Mouse (Mus musculus) G1E (cell line): ENCODE results near the gene Sh3pxd2a. TPM values are rescaled to one million over a fixed set of nuclear protein-coding genes. Genes with fewer than 3 reads are reported as not detected.

ENCODE experiments used
- ATAC-seq: 2 replicates; pipeline ENCODE4 v1.8.0; 2016; ENCODE audit warnings: mild to moderate bottlenecking; ENCODE audit not compliant: insufficient number of reproducible peaks, poor library complexity, low FRiP score, severe bottlenecking; ENCODE audit errors: extremely low read depth
- DNase-seq: peaks from one replicate; pipeline ENCODE4 v3.0.0; 2012; ENCODE audit warnings: low spot score
- H3K27me3 ChIP-seq: 2 replicates; pipeline ENCODE4 v1.6.1; 2012; ENCODE audit warnings: mild to moderate bottlenecking, low read length, inconsistent platforms; ENCODE audit not compliant: insufficient read depth
- H3K36me3 ChIP-seq: replicated peaks from 2 replicates; pipeline ENCODE3; 2012; ENCODE audit warnings: mild to moderate bottlenecking, inconsistent platforms
- H3K4me1 ChIP-seq: 2 replicates; pipeline ENCODE4 v1.6.1; 2012; ENCODE audit warnings: low read depth, low read length, inconsistent platforms, mixed read lengths; ENCODE audit not compliant: insufficient read depth
- H3K4me3 ChIP-seq: 2 replicates; pipeline ENCODE4 v1.5.1; 2012; ENCODE audit warnings: low read depth, mild to moderate bottlenecking, inconsistent platforms, low read length, moderate library complexity, mixed read lengths
- H3K9me3 ChIP-seq: replicated peaks from 2 replicates; pipeline ENCODE4 v1.6.1; 2012; ENCODE audit warnings: inconsistent platforms
- CTCF ChIP-seq: IDR thresholded peaks from 2 replicates; pipeline ENCODE4 v1.5.1; 2012; ENCODE audit warnings: low read depth, low read length, inconsistent platforms, mixed read lengths
- GATA1 ChIP-seq: IDR thresholded peaks from 2 replicates; pipeline ENCODE4 v1.6.1; 2012; ENCODE audit warnings: borderline replicate concordance, low read length, inconsistent platforms, mixed read lengths
- GATA2 ChIP-seq: IDR thresholded peaks from 2 replicates; pipeline ENCODE4 v1.6.1; 2012; ENCODE audit warnings: low read depth, low read length, inconsistent platforms, borderline replicate concordance
- POLR2AphosphoS5 ChIP-seq: IDR thresholded peaks from 2 replicates; pipeline ENCODE4 v1.6.1; 2012; ENCODE audit warnings: low read depth, low read length, inconsistent platforms; ENCODE audit not compliant: insufficient replicate concordance
- TAL1 ChIP-seq: conservative IDR thresholded peaks from 2 replicates; pipeline ENCODE4 v1.6.1; 2012; ENCODE audit warnings: low read depth, low read length, inconsistent platforms, mixed read lengths
- polyA plus RNA-seq: library from polyadenylated mRNA; stranded (reverse); fragments of >175 nt; gene quantifications from 2 replicates; pipeline ENCODE4 v1.2.3, GENCODE M21; 2012
- total RNA-seq, 2 experiments: library from RNA; stranded (forward) in 1 of 2; stranded (reverse) in 1 of 2; fragments of 200-1000 nt in 1 of 2; fragments of >200 nt in 1 of 2; fragmentation: Nextera tagmentation in 1 of 2; gene quantifications; 2 replicates each; pipeline ENCODE4 v1.2.3; 2014 to 2017

The Sh3pxd2a gene
- total and polyA plus RNA-seq, 3 experiments = 0.16 TPM; not detected in 2

DNA sequence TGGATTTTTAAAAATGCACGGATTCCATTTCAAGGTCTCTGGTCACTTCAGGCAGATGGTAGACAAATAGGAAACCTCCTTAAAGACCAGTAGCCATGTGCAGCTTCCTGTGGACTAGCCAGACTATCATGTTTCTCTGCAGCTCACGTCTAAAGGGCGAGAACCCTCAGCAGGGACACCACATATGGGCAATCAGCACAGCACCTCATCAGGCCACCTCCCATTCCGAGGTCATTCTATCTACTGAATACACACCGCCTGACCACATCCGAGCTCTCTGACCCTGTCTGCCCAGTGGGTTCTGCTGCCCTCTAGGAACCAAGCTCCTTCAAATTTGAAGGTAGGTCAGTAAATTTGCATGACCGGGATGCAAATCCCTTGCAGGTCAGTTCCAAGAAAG lies 35.4 kb downstream of the Sh3pxd2a start:
- ATAC-seq = no peak
- no peak for DNase-seq

DNA sequence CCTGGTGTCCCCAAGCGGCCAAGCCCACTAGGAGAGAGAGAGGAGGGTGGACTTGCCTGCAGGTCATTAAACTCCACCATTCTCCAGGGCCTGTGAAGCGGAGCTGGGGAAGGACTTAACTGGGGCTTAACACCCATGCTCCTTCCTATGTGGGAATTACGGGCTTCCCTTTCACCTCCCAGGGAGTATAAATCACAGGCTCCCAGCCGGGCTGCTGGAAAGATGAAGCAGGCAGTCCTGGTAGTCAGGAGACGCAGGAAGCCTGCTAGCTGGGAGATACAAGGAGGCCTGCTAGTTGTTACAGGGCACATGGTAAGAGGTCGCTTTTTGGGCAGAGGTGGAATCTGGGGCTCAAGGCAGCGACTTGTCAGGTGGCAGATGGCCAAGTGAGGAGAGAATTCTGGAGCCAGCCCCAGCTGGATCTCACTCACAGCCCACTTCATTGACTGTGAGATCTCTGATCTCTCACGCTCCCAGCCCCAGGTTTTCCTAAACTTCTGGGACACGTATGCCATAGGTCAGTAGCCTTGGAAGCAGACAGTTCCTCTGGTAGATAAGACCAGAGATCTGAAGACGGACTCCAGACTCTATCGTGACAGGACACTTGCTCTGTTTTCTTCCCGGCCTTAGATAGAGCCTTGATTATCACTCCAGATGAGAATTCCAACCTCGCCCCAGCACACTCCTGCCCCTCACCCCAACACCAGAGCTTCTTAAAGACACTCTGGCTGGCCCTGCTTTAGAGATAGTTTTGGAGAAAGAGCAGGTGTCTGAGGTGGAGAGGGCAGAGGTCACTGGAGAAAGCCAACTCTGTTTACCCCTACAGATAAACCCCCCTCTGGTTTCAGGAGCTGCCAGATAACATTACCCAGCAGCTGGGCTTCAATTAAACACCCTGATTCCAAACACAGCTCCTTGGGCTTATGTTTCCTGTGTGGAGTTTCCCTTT lies 36.1 kb downstream of the Sh3pxd2a start:
- H3K9me3 ChIP-seq = no peaks in the 10 kb centered on the region
- no peaks in the 10 kb centered on the region for H3K36me3 ChIP-seq
- H3K27me3 ChIP-seq = peaks cover 6% of the 10 kb centered on the region; the same call in 1 of the 2 replicates
- no peak for TF ChIP-seq CTCF
- TF ChIP-seq POLR2AphosphoS5 = no peak
- TF ChIP-seq GATA1 = no peak
- no peak for TF ChIP-seq GATA2
- H3K4me1 ChIP-seq = no peaks in the 10 kb centered on the region
- DNase-seq (no peak), ATAC-seq (no peak)
- no peak overlapping the region for H3K4me3 ChIP-seq

More for the DNA sequence above, 35.4 kb downstream of the Sh3pxd2a start:
- Histone ChIP-seq H3K27me3 (peaks cover 6% of the 10 kb centered on the region; the same call in 1 of the 2 replicates), H3K36me3 (no peaks in the 10 kb centered on the region), H3K4me3 (no peak overlapping the region), H3K9me3 (no peaks in the 10 kb centered on the region), H3K4me1 (no peaks in the 10 kb centered on the region)
- TF ChIP-seq CTCF (no peak), GATA1 (no peak), GATA2 (no peak), POLR2AphosphoS5 (no peak), TAL1 (no peak)

GRCm38 (mm10) chr19:47423632-47424031 lies 40.6 kb downstream of the Sh3pxd2a start:
- H3K4me3 ChIP-seq = no peak overlapping the region
- peaks cover 4% of the 10 kb centered on the region; the same call in 1 of the 2 replicates for H3K27me3 ChIP-seq
- TF ChIP-seq GATA1 = no peak
- no peak for TF ChIP-seq POLR2AphosphoS5
- no peak for TF ChIP-seq TAL1
- TF ChIP-seq GATA2 = no peak
- TF ChIP-seq CTCF = no peak
- H3K4me1 ChIP-seq = no peaks in the 10 kb centered on the region
- DNase-seq (no peak), ATAC-seq (no peak)
- no peaks in the 10 kb centered on the region for H3K9me3 ChIP-seq
- H3K36me3 ChIP-seq = no peaks in the 10 kb centered on the region

GRCm38 (mm10) chr19:47421128-47421898 lies 42.9 kb downstream of the Sh3pxd2a start:
- no peaks in the 10 kb centered on the region for H3K27me3 ChIP-seq
- H3K4me3 ChIP-seq = no peak overlapping the region
- no peaks in the 10 kb centered on the region for H3K36me3 ChIP-seq
- no peaks in the 10 kb centered on the region for H3K4me1 ChIP-seq
- TF ChIP-seq TAL1 (no peak), POLR2AphosphoS5 (no peak), GATA1 (no peak), GATA2 (no peak), CTCF (no peak)
- ATAC-seq = no peak
- H3K9me3 ChIP-seq = no peaks in the 10 kb centered on the region
- no peak for DNase-seq

DNA sequence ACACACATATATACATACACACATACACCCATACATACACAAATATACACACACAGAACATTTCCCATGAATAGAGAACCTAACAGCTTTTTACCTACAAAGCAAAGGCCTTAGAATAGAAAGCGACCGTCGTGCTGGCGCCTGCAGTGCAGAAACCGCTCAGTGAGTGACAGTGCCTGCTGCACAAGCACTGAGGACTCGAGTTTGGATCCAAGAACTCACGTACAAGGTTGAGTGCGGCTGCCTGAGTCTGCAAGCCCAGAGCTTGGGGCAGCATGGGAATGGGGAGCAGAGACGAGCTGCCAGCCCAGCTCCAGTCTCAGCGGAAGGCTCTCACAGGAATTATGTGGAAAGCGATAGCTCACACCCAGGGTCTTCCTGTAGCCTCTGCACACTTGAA lies 43.7 kb downstream of the Sh3pxd2a start:
- TF ChIP-seq POLR2AphosphoS5 (no peak), GATA2 (no peak)
- no peak for ATAC-seq
- Histone ChIP-seq H3K4me3 (no peak overlapping the region), H3K36me3 (no peaks in the 10 kb centered on the region), H3K27me3 (no peaks in the 10 kb centered on the region), H3K9me3 (no peaks in the 10 kb centered on the region), H3K4me1 (no peaks in the 10 kb centered on the region)
- DNase-seq = no peak

GRCm38 (mm10) chr19:47419208-47419607 lies 45.0 kb downstream of the Sh3pxd2a start:
- no peak for ATAC-seq
- Histone ChIP-seq H3K4me1 (no peaks in the 10 kb centered on the region), H3K27me3 (no peaks in the 10 kb centered on the region), H3K36me3 (no peaks in the 10 kb centered on the region), H3K9me3 (no peaks in the 10 kb centered on the region), H3K4me3 (no peak overlapping the region)
- no peak for TF ChIP-seq CTCF
- no peak for TF ChIP-seq GATA2
- TF ChIP-seq TAL1 = no peak
- no peak for TF ChIP-seq POLR2AphosphoS5
- TF ChIP-seq GATA1 = no peak
- no peak for DNase-seq
